Mouse (Mus musculus) adrenal gland, postnatal 14 days (tissue): ENCODE results near the gene Ntm. TPM values are rescaled to one million over a fixed set of nuclear protein-coding genes. Genes with fewer than 3 reads are reported as not detected.
A peak's percentile ranks its signal among the peaks of the same experiment; 100 is the strongest.

Source experiments
- DNase-seq: peaks from one replicate; pipeline ENCODE4 v3.0.0; 2021; ENCODE audit warnings: mixed read lengths
- total RNA-seq: library from RNA; stranded (reverse); gene quantifications from 2 replicates; pipeline ENCODE4 v1.2.3, GENCODE M21; 2021

Gene Ntm
- total RNA-seq, 1 experiment from 2014 or later: 1.3 TPM

GRCm38 (mm10) chr9:29306961-29307360 lies 656.0 kb downstream of the Ntm start:
- DNase-seq: no peak

DNA sequence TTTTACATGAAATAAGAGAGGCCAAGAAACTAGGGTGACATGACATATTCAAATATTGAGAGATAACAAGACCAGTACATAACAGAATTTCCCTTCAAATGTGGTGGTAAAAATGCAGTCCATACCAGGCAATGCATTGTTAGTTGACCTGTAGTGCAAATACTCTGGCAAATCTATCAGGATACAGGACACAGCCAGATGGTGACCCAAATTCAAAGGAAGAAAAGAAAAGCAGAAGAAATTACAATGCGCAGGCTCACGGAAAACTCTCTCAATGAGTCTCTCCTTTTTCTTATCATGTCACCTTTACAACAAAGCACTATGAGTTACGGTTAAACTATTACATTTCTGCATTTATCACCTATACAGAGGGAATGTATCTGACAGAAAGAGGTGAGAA lies 664.6 kb downstream of the Ntm start:
- no peak for DNase-seq

DNA sequence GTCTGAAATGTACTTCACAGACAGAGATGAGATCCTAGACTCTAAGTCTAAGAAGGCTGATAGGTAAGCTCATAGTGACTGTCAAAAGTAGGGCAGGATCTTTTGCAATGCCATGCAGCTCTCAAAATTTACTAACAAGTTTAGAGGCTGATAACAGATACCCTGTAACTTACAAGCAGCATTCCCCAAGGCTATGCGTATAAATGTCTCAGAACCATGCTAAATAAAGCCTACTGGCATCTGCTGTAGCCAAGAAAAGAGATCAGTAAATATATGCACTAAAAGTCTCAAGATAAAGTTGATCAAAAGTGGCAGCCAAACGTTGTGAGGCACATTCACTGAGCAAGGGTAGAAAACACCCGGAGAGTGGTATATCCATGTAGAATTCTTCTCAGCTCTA lies 666.2 kb downstream of the Ntm start:
- no peak for DNase-seq

DNA sequence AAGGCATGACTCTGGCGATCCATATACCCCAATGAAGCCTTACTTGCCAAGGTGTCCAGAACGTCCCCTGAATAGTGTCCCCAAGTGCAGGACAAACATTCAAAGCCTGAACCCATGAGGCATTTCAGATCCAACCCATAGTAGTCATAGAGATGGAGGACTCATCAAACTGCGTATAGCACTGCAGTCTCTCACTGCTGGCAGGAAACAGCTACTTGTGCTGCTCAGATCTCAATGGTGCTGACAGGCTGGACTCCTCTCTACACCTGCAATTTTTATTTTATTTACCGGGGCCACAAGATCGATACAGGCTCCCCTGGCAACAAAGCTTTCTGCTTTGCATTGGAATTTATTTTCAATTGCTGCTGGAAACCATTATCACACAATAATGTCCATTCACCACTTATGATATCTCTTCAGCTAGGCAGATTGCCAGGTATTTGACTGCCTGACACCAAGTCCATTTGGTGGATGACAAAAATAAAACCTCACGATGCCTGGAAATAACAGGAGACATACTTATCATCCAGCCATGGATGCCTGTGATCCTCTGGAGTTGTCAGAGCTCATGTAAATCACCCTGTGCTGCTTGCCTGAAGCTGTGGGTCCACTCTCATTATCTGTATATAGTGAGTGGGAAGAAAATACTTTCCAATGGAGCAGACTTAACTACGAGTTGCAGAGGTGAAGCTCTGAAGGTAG lies 674.8 kb downstream of the Ntm start:
- DNase-seq: no peak

GRCm38 (mm10) chr9:29285144-29285543 lies 677.8 kb downstream of the Ntm start:
- DNase-seq: no peak

- no peak for DNase-seq
These were observed 690.1 kb downstream of the Ntm start for GRCm38 (mm10) chr9:29272861-29273260.

GRCm38 (mm10) chr9:29269988-29270387 lies 693.0 kb downstream of the Ntm start:
- DNase-seq: no peak

DNA sequence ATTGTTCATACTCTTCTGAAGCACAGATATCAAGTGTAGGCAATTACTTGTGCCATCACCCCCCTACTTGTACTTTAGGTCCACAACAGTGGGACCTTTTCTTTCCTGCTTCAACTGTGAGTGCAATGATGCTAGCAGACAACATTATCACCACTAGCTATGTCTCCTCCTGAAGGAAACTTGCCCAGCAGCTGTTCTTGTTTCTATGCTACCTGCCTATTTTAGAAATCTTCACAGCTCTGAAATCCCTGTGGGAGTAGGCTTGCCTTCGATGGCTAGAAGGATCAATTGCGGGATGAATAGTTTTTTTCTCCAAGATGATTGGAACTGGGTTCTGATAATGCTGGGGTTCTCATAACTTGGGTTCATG lies 693.7 kb downstream of the Ntm start:
- DNase-seq: no peak

DNA sequence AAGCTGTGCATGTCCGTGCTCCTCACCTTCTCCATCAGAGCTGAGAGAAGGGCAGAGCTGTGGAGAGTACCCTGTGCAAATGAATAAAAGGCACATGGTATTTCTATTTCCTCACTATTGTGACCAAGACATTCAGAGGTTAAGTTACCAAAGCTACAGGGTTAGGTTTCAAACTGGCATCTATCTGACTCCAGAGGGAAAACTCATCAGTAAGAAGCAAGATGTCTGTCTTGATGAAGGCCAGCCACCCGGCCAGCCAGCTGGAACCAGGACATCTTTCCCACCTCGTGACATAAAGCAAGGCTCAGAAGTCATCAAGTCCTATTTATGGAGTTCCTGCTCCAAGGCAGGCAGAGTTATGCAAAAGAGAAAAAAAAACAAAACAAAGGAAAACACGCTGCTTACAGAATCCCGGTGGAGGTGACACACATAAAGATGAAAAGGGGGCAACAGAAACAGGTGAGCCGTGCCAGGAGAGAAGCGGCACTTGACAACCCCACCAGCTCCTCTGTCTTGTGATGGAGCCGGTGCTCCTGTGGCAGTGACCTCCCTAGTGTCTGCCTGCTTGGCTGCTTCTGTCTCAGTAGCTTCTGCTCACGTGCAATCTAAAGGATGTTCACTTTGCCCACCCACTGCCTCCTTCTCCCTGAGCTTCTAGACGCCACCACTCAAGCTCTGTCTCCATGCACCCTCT lies 694.2 kb downstream of the Ntm start:
- no peak for DNase-seq

DNA sequence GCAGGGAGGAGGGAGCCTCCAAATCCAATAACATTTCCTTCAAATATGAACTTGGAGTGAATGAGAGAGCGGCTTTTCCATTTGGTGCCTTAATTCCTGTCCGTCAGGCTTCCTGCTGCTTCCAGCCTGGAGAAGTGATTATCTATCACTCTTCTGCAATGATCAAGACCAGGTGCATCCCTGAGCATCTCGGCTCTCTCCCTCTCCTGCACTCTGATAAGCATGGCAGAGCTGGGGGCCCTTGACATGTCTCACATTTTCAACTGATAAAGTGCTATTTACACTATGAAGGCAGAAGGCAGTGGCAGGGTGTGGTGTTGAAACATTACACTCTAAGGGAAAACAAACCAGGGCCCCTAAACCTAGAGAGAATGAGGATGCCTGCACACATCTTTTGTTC lies 695.3 kb downstream of the Ntm start:
- DNase-seq: no peak

DNA sequence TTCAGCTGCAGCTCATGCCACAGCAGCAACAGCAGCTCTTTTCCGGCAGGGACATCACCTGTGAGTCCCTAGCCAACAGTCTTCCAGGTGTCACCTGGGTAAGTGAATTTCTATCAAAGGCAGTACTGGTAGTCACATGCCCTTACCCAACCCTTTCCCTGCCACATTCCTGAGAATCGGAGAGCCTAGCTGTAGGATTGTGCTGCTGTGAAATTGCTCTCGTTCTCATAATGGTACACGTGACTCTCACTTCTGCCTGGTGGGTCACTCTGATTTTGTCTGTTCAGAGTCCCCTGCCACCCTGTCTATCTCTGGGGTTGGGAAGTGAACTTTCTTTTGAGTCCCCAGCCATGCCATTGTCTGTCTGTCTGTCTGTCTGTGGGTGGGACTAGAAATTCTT lies 697.8 kb downstream of the Ntm start:
- DNase-seq: no peak

GRCm38 (mm10) chr9:29262836-29263235 lies 700.1 kb downstream of the Ntm start:
- no peak for DNase-seq

- DNase-seq: peak; percentile 24
These were observed 710.1 kb downstream of the Ntm start for GRCm38 (mm10) chr9:29252866-29253265.

GRCm38 (mm10) chr9:29250813-29251212 lies 712.1 kb downstream of the Ntm start:
- DNase-seq: no peak

- DNase-seq: no peak
These were observed 715.1 kb downstream of the Ntm start for GRCm38 (mm10) chr9:29247812-29248211.

DNA sequence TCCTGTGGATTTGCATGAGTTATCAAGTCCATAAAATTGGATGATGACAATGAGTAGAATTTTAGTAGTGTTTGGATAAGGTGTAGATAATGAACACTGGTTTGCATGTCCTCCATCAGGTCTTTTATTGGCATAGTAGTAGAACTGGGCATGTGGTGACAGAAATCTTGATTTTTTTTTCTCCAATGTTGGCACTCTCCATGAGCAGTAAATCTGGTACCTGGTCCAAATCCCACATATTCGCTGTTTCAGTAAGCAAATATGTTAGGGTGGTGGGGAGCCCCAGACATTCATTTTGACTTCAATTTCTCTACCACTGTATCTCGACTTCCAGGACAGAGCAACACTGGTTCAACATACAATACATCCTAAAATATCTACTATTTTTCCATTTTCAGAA lies 718.9 kb downstream of the Ntm start:
- DNase-seq: no peak

GRCm38 (mm10) chr9:29242497-29243422 lies 720.2 kb downstream of the Ntm start:
- no peak for DNase-seq

GRCm38 (mm10) chr9:29240797-29241196 lies 722.1 kb downstream of the Ntm start:
- DNase-seq: no peak

GRCm38 (mm10) chr9:29238973-29239372 lies 724.0 kb downstream of the Ntm start:
- DNase-seq: no peak

- no peak for DNase-seq
These were observed 726.2 kb downstream of the Ntm start for GRCm38 (mm10) chr9:29236752-29237151.

DNA sequence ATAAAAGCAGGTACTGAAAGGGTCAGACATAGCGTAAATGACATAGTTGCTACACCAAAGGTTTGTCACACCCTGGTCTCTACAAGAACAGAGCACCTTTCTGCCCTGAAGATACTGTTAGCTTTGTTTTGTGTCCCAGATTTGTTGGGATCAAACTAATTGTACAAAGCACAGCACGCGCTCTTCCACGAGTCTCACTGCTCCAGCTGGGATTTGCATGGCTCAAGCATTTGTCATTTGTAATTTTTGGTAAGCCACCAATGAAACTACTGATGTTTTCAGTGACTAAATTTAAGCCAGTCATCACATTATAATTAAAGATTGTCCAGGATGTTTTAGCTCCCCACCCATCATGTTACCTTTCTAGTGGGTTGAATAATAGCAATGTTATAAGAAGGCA lies 735.2 kb downstream of the Ntm start:
- no peak for DNase-seq

DNA sequence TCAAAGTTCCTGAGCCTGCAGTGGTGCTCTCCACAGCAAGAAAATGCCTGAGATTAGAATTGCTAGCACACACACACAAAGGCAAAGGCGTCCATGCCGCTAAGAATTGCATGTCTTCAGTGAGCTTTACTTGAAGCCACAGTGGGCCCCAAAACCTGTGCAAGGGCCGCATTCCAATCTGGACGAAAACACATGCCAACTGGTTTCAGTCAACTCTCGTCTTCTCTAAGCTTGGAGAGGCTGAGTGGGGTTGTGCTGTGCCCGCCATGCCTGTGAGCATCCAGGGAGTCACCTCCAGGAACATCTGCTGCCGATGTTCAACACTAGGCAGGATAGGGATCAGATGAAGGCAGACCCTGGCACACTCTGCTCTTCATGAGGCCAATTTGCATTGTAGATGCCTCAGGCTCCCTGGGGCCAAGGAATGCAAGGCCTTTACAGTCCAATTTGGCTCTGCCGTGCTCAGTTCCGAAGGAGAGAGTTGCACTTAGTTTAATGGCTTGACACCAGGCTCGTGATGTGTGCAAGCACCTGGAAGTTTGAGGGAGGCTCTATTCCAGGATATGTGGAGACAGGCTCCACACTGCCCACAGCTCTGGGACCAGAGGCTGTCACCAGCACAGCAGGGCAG lies 739.9 kb downstream of the Ntm start:
- no peak for DNase-seq
